Mouse (Mus musculus) erythroblast, adult 5-6 weeks (primary cell): ENCODE data around the gene Jtb. TPM values are rescaled to one million over a fixed set of nuclear protein-coding genes. Genes with fewer than 3 reads are reported as not detected.

Experiments
- ATAC-seq: replicated peaks from 2 replicates; pipeline ENCODE4 v1.8.0; 2016; ENCODE audit warnings: moderate number of reproducible peaks, mild to moderate bottlenecking, moderate TSS enrichment, inconsistent platforms; ENCODE audit not compliant: poor library complexity, low FRiP score, severe bottlenecking
- total RNA-seq, 2 experiments: library from RNA; stranded (forward) in 1 of 2; stranded (reverse) in 1 of 2; fragments of 150-400 nt in 1 of 2; fragments of 200-764, 138-1000 nt in 1 of 2; gene quantifications; 2 replicates each; pipeline versions ENCODE4 v1.2.3 to v1.2.4; 2015 to 2017; ENCODE audit warnings: low replicate concordance in 2 of 2

Jtb gene
- total RNA-seq (2015; ENCODE audit: low replicate concordance) (23.8 and 26.5 TPM in 2 replicates), total RNA-seq (2017; ENCODE audit: low replicate concordance) (7.3 and 8.9 TPM in 2 replicates)

- peak; percentile 93 for ATAC-seq
Observed at GRCm38 (mm10) chr3:90231507-90232333, at the start of gene Jtb. Gene Jtb, plus strand, starts transcription at chr3:90231597.

- no peak for ATAC-seq
Observed at GRCm38 (mm10) chr3:90183581-90183980, 47.8 kb upstream of the Jtb start.

- ATAC-seq: no peak
Observed at GRCm38 (mm10) chr3:90190859-90191510, 40.4 kb upstream of the Jtb start.

GRCm38 (mm10) chr3:90194759-90195158, 36.6 kb upstream of the Jtb start:
- no peak for ATAC-seq

- ATAC-seq: no peak
Observed at GRCm38 (mm10) chr3:90195644-90196043, 35.8 kb upstream of the Jtb start.

GRCm38 (mm10) chr3:90197548-90197947, 33.8 kb upstream of the Jtb start:
- no peak for ATAC-seq

- ATAC-seq: no peak
Observed at GRCm38 (mm10) chr3:90202884-90203283, 28.5 kb upstream of the Jtb start.

- no peak for ATAC-seq
Observed at GRCm38 (mm10) chr3:90203619-90204018, 27.8 kb upstream of the Jtb start.

- no peak for ATAC-seq
Observed at GRCm38 (mm10) chr3:90204582-90204981, 26.8 kb upstream of the Jtb start.

GRCm38 (mm10) chr3:90208662-90209061, 22.7 kb upstream of the Jtb start:
- no peak for ATAC-seq

GRCm38 (mm10) chr3:90209908-90210566, 21.4 kb upstream of the Jtb start:
- ATAC-seq: no peak

GRCm38 (mm10) chr3:90211475-90212398, 19.7 kb upstream of the Jtb start:
- ATAC-seq: no peak

GRCm38 (mm10) chr3:90212723-90213122, 18.7 kb upstream of the Jtb start:
- no peak for ATAC-seq

GRCm38 (mm10) chr3:90213377-90213866, 18.0 kb upstream of the Jtb start, which contains the start of the genes Rps27 and Rab13:
Gene Rps27, minus strand, starts transcription at chr3:90213651.
Gene Rab13, plus strand, starts transcription at chr3:90213695.
- ATAC-seq: peak; percentile 98

GRCm38 (mm10) chr3:90213956-90214684, 17.3 kb upstream of the Jtb start:
- no peak for ATAC-seq

- no peak for ATAC-seq
Observed at GRCm38 (mm10) chr3:90215825-90216380, 15.5 kb upstream of the Jtb start.

GRCm38 (mm10) chr3:90220088-90220487, 11.3 kb upstream of the Jtb start:
- ATAC-seq: peak; percentile 74

GRCm38 (mm10) chr3:90220531-90220951, 10.9 kb upstream of the Jtb start:
- ATAC-seq: peak; percentile 66
